Mouse (Mus musculus): ENCODE data around the gene Tenm2.

Tenm2 gene

DNA sequence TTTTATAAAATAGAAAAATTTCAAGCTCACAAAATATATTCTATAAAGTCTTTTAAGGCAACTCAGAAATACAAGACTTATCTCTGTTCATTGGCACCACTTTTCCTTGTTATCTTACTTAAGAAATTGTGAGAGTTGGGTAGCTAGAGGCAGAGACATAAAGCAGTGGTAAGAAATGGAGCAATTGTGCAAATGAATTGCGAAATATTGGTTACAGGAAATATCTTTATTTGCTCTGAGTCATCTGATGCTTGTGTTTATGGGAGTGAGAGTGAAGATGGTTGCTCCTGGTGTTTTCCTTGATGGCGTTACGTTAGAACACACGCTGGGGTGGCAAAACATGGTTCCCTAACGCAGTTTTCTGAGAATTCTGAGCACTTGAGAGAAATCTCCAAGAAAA, 156.4 kb downstream of the Tenm2 start:
- DNase-seq (ENCODE audit: low spot score in 2 of 2) = no peak

DNA sequence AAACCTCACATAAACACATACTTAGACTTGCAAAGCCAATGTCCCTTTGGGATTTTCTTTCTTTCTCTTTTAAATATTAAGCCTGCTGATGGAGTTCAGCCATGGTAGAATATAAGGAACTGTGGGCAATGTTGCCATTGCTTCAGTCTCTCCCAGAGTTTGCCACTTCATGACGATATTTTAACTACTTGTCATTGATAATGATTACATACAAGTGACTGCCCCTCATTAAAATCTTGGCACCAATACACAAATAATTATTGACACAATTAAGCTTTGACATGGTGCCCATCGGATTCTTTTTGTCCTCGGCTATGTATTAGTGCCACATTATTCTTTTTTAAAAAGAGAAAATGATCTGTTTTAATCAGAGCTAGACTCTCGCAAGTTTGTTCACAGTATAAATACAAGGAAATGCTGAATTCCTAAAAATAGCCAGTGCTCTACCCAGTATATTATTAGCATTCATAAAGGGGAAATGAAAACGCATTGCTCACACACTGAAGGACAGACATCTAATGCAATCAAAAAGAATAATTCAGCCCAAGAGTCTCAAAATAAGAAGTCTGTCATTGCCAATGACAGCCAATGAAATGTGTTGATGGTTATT, 158.7 kb downstream of the Tenm2 start:
- no peak for DNase-seq (ENCODE audit: low spot score in 2 of 2)

DNA sequence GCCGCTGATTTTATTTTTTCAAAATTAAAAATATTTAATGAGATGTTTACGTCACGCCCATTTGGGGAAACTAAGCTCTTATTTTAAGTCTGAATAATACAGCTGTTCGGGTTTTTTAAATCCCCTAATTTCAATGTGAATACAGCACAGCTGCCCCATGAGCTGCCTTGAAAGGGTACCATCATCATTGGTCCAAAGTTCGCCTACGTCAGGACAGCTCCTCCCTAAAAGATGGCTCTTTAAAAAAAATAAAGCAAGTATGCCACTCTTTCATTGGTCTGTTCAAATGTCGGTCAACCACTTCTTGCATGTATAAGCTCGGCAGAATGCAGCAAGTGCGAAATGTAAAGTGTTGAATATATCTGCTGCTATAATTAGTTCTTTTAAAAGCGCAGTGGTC, 160.4 kb downstream of the Tenm2 start:
- no peak for DNase-seq (ENCODE audit: low spot score in 2 of 2)

DNA sequence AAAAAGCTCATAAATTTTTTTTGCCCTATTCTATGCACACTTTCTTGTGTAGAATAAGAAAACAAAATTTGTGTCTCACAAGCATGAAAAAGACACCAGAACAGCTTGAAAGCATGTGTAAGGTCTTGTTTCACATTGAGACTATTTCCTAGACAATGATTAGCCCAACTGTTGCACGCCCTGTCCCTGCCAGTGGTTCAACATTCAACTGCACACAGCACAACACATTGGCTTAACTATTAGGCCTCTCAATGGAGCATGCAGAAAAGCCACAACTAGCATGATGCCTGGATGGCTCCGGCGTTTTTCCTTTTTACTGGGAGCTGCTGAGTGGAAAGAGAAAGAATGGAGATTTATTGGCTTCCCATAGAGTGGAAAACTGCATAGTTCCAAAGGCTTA, 170.3 kb downstream of the Tenm2 start:
- DNase-seq (ENCODE audit: low spot score in 2 of 2) = no peak

DNA sequence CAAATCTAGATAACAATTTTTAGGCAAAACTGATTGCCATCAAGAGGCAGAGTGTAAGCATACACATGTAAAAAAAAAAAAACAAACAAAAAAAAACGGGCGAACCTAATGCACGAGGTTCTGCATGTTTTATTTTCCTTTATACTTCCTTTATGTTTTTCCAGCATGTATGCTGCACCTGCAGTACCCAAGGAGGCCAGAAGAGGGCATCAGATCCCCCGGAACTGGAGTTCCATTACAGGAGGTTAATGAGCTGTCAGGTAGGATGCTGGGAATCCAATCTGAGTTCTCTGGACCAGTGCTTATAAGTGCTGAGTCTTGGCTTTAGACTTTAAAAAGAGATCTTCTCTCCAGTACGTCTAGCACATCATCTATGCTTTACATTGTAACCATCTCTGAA, 189.1 kb downstream of the Tenm2 start:
- peak; percentile 7 to 12 for DNase-seq (ENCODE audit: low spot score in 2 of 2)

DNA sequence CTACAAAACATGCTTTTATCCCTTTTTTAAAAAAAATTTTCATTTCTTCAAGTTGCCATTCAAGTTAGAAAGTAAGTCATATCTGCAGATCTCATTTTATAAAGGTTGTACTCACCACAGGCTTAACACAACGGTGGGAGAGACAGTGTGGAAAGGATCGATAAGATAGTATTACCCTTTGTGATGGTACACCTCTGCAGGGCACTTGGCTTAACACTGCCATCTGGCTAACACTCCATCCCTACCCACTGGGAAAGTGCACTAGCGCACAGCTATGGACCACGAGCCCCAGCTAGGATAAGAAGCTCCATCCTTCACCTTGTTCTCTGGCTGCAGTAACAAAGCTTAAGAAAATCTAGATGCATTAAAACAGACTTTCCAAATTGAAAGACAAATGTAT, 194.5 kb downstream of the Tenm2 start:
- no peak for DNase-seq (ENCODE audit: low spot score in 2 of 2)

DNA sequence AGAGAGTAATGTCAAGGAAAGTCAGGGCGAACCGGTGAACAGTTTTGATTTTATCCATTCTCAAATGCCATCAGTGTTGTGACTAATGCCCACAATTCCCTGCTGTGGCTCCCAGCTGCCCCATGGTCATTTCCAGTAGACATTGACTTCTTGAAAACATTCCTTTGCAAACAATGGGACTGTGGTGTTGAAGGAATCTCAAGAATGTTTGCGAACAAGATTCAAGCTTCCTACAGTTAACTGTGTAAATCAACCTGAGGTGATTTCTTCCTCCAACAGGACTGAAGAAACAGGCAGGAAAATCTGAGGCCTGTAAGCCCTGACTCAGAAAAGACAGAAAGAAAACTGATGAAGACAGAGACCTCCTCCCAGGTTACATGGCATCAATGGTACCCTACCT, 196.5 kb downstream of the Tenm2 start:
- DNase-seq (ENCODE audit: low spot score in 2 of 2) = no peak

DNA sequence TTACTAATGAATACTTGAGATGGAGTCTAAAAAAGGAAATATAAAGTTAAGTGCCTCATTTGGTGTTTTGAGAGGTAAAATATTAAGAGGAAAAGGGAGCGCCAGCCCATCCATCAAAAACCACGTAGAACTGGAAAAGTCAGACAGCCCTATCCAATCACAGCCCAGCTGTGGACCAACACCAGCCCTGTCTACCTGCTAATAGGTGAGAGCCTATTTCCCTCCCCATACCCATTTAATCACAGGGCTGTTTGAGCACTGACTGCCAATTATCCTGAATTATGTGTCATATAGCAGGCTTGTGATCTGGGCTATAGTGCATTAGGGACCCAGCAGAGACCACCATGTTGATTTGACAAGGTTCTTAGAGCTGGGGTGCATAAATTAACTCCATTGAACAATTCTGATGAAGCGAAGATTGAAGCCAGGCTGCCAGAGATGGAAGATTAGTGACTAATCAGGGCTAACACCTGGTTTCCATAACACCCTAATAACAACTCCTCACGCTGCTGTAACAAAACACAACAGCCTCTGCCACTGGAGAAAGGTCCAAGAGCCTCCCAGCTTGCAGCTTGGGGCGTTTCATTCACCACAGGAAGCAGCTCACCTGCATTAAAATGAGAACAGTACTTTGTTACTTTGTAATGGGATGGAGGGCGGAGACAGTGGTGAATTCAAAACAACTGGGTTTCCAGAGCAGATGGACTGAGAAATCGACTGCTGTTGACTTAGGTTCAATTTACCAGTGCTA, 204.3 kb downstream of the Tenm2 start:
- DNase-seq (ENCODE audit: low spot score in 2 of 2) = no peak

DNA sequence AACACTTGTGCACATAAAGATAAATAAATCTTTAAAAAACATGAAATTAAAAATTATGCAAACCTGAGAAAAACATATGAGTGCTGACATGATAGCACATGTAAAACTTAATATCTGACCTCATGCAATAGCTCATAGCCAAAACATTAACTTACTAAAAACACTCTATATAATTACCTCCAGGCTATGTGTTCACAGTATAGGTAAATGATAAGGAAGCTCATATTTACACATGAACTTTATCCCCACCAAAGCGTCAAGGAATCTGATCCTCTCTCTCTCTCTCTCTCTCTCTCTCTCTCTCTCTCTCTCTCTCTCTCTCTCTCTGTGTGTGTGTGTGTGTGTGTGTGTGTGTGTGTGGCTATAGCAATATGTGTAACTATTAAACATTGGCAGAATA, 223.9 kb downstream of the Tenm2 start:
- no peak for DNase-seq (ENCODE audit: low spot score in 2 of 2)

DNA sequence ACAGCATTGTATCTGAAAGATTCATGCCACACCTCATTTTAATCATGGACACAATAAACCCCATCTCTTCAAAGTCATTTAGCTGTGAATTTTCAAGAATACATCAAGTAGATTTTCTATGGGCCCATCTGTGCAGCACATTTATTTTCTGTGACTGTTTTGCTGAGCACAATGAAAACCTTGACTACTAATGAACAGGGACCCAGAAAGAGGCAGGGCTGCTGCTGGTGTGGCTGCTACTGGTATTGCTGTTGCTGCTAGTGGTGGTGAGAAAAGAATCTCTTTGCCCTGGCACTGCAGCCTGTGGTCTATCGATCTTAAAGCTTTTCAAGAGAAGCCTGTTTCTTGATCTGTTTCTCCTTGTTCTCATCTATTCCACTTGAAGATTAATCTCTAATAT, 226.5 kb downstream of the Tenm2 start:
- no peak for DNase-seq (ENCODE audit: low spot score in 2 of 2)

DNA sequence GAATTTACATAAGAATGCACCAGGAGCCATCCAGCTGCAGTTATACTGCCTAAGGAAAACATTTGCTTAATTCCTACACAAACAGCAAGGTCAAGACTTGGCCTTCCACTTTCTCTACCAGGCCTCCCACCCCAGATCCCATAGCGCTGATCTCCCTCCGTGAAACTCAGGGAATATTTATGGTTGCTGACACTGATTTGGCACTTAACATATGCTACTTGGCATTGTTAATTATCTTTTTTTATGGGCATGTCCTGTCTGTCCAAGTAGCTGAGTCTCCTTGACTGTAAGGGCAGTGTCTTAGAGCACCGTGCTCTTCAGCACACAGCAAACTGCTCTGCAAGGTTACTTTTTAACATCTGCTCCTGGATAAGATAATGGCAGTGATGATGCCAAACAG, 238.1 kb downstream of the Tenm2 start:
- no peak for DNase-seq (ENCODE audit: low spot score in 2 of 2)

DNA sequence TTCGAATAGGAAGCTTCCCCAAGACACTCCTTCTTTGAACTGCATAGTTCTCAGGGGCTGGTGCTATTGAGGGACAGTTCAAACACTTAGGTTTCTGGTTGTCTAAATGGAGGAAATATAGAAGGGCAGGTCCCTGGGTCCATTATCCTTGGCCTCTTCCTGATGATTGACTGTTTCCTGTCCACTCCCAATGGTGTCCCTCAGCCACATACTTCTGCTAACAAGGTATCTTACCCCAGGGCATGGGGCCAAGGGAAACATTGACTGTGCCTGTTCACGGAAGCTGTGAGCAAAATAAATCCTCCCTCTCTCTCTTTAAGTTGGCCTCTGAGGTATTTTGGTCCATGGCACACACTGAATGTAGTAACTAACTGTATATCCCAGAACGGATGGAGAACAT, 244.9 kb downstream of the Tenm2 start:
- DNase-seq (ENCODE audit: low spot score in 2 of 2) = no peak

DNA sequence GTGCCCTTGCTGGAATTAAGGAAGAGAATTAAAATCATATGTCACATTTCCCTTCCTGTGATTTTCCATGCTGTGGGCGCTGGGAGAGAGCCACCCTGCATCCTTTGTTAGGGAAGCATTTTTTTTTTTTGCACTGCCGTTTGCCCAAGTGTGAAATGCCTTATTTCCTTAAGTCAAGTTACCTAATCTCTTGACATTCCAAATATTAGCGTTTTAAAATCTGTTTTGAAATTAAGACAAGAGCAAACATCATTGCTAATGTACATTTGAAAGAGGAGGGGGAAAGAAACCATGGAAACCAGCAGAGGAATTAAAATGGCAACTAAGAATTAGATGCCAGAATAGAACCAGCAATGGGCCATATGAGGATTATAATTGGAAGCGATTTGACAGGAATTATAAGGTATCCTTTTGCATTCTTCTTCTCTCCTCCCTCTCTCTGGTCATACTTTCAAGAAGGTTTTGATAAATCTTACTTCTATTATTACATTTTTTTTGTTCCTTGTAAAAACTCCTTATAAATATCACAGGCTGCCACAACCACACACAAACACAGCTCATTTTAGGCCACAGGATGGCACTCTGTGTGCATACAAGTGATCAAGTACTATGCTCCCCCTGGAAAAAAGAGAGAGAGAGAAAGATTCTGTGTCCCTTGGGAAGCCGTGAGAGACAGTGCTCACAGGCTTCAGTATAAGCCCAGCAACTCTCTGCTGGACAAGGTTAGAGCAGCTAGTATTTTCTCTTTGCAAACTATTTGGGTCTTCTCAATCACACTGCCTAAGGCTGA, 246.8 kb downstream of the Tenm2 start:
- peak in 1 of 2 experiments; percentile 51 for DNase-seq (ENCODE audit: low spot score in 2 of 2)

DNA sequence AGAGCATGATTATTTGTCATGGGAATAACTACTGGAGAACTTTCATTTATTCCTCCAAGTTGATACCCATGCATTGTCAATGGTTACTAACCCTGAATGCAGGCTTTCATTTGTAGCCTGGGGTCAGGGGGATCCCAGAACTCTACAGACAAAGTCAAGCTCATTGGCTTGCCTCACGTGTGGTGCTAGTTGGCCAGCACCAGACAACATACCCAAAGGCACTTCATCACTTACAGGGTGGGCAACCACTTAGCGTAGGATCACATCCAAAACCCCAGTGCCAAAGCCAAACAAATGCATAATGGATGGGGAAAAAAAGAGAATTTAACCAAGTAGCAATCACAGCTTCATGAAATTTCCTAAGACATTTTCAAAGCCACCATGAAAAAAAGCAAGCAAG, 261.6 kb downstream of the Tenm2 start:
- no peak for DNase-seq (ENCODE audit: low spot score in 2 of 2)

DNA sequence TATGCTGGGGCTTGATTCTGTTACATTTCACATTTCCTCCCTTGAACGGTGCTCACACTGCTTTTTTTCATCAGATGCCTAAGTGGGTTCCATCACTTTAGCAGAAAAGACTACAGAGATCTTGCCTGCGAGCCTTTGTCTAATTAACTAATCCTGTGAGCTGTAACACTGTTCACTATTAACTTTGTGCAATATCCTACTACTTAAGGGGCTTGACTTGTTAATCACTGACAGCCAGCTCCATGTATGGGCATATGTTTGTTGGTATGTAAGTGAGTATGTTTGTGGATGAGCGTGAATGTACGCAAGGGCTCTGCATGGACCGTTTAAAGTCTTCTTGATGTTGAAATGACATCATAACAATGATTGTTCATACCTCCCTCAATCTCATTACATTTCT, 277.7 kb downstream of the Tenm2 start:
- DNase-seq (ENCODE audit: low spot score in 2 of 2) = no peak

DNA sequence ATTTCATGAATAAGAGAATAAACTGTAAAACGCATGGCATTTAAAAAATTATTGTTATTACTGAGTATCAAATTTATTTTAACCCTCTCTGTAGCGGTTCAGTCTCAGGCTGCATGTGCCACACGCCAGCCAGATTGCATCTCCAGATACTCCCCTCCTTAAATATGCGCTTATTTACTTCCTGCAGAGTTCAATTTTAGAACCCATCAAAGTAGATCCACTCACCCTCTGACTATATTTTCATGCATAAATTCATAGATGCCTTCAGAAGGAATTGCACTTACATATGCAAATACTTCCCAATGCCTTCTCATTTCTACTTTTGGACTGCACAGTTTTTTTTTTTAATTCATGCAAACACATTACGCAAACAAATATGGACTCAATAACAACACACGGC, 294.3 kb downstream of the Tenm2 start:
- no peak for DNase-seq (ENCODE audit: low spot score in 2 of 2)

DNA sequence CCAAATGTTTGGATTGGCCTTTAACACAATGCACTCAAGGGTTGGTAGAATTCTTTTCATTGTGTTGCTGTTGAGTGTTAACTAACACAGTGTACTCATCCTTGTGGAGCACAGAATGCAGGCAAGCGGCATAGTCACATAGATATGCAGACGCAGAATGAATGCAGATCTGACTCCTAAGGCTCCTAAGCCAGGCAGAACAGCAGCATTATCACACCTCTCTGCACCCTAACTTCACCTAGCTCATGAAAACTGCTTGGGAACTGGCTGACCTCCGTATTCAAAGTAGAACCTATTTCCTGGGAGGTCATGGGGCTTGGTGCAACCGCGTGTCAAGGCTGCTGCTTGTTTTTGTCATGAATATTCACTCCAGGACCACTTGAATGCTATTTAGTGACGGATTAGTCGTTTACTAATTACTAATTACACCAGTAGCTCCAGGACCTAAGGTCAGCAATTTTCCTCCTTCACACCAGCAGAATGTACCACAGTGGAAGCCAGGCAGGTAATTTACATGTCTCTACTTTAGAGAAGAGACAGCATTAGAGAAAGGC, 295.1 kb downstream of the Tenm2 start:
- no peak for DNase-seq (ENCODE audit: low spot score in 2 of 2)

DNA sequence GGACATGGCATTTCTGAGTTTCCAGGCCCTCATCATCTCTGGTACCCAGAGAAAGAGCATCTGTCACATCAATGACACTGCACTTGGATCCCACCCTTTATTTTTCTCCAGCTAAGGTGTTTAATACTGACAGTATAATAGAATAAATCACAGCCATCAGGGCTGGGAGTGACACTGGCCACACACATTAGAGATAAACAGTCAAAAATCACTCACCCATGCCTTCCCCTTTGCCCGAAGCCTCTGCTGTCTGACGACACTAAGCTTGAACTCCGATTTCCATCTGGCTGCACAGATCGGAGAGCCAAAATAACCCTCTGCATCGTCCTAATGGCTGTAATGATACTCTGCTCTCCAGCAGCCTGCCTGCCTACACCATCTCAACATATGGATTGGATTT, 305.9 kb downstream of the Tenm2 start:
- no peak for DNase-seq (ENCODE audit: low spot score in 2 of 2)

DNA sequence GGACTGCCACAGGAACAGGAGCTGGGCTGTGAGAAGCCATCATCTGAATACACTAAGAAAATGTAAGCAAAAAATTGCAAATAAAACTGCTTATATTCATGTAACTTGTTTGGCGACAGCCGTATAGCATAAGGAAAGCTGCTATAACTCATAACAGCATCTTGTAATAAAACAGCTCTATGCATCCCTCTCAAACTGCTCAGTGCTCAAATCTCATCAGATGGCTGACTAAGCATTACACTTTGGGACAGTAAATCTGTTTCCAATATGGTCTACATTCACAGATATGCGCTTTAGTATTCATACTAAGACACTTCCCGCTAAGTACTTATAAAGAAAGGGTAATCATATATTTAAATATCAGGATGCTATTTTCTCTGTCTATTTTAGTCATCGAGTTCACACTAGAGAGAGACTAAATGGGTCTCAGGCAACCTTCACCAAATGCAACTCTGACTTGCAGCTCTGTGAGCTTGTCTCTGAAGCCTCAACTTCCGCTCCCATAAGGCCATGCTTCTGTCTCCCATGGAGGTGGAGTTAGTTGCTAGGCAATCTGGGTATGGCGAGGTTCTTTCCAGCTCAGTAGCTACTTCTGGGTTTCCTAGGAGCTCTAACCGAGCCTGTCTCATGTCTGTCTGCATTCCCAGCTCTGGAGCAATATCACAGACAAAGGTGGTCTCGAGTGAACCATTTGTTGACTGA, 308.9 kb downstream of the Tenm2 start:
- peak in 1 of 2 experiments; percentile 20 for DNase-seq (ENCODE audit: low spot score in 2 of 2)

DNA sequence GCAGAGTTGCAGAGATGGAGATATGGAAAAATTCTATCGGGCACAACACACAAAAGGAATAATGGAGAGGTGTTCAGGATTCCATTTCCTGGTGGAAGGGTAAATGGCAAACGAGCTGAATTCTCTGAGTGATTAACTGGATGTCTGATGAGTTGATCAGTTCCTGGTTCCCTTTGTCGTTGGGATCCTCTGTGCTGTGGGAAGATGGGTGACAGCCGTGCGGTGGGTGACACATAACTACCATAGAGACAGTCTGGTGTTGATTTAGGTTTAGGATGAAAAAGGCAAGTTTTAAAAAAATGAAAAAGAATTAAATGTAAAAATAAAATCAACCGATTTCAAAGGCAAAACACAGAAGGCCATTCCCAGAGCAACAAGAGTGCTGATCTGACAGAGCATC, 316.5 kb downstream of the Tenm2 start:
- no peak for DNase-seq (ENCODE audit: low spot score in 2 of 2)

DNA sequence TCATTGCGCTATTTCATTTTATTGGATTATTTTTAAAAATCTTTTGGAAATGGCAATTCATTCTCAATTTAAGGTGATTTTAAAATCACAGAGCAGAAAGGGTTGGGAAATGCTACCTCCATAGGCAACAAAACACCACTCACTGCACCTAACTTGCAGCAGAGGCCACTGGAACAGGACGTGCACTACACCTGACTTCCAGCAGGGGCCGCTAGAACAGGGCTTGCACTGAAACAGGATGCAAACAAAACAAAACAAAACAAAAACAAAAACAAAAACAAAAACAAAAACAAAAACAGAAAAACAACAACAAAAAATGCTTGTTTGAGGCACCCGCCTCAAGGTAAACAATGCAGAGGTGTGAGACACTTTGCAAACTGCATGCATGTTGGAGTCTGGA, 324.4 kb downstream of the Tenm2 start:
- DNase-seq (ENCODE audit: low spot score in 2 of 2) = no peak

DNA sequence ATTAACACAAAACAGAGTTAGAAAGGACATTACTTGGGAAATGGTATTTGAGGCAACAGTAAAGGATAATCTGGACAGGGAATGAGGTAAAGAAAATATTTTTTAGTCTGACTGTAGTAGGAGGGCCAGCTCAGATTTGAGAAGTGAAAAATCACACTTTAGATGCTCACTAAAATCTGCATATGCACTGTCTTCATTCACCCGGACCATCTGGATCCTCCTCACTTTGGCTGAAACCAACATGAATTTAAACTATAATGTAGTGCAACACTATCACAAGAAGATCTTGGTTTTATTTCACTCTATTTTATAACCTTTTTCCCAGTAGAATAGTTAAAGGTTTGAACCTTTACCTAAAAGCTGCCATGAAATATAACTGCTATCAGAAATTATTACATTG, 326.7 kb downstream of the Tenm2 start:
- DNase-seq (ENCODE audit: low spot score in 2 of 2) = peak in 1 of 2 experiments; percentile 15

Measured in frontal cortex, postnatal 36 days (tissue).